In genomic region chr16:91896426-91896830, GRCm38 (mm10) we compare ENCODE assay signal across 12 mouse cellular contexts.
DNase-seq lines count a peak whose midpoint lies in the region; ATAC-seq and TF ChIP-seq lines count a peak whose summit lies in the region.
"Had no signal": no experiment of that assay in that cellular context is flagged by ENCODE, and none has a peak within 500 bp of the region (broad histone marks: within the 10 kb centered on the region; RNA-seq: fewer than 3 reads in every experiment).

No protein-coding gene starts in this region.

- no peak overlapping the region for H3K4me2 ChIP-seq in midbrain, embryonic 15.5 days
- H3K4me2 ChIP-seq in embryonic facial prominence, embryonic 14.5 days (ENCODE audit: low read depth, low read length), result no peak overlapping the region

- no peaks in the 10 kb centered on the region for H3K27me3 ChIP-seq in midbrain, embryonic 15.5 days (replicated peaks)
- no peaks in the 10 kb centered on the region for H3K27me3 ChIP-seq in midbrain, embryonic 10.5 days (ENCODE audit: low read depth, poor library complexity, severe bottlenecking)
- H3K27me3 ChIP-seq in embryonic facial prominence, embryonic 14.5 days (replicated peaks; ENCODE audit: control insufficient read depth, insufficient read depth, low read length), result no peaks in the 10 kb centered on the region
- H3K27me3 ChIP-seq: CH12.LX had no signal

- H3K4me3 ChIP-seq in midbrain, embryonic 15.5 days, result no peak overlapping the region
- H3K4me3 ChIP-seq in midbrain, embryonic 10.5 days, result no peak overlapping the region
- H3K4me3 ChIP-seq in embryonic facial prominence, embryonic 14.5 days (ENCODE audit: low read depth, low read length), result no peak overlapping the region
- no peak overlapping the region for H3K4me3 ChIP-seq in left cerebral cortex, adult 2 months
- H3K4me3 ChIP-seq: myocyte had no signal

- WGBS in midbrain, embryonic 15.5 days, result 70% methylated on average over 6 of the region's 6 CpGs
- WGBS in midbrain, embryonic 10.5 days, result 82% methylated on average over 6 of the region's 6 CpGs
- WGBS in embryonic facial prominence, embryonic 14.5 days, result 40% methylated on average over 6 of the region's 6 CpGs

- intact Hi-C loops in left cerebral cortex, adult 2 months (cut with DNase I), result no loop called here

- H3K27ac ChIP-seq in midbrain, embryonic 15.5 days, result peak overlapping the region; percentile 42; the same call in 1 of the 2 replicates
- no peak overlapping the region for H3K27ac ChIP-seq in midbrain, embryonic 10.5 days (replicated peaks)
- H3K27ac ChIP-seq in embryonic facial prominence, embryonic 14.5 days (replicated peaks; ENCODE audit: low read depth, low read length), result peak overlapping the region; percentile 83
- H3K27ac ChIP-seq in left cerebral cortex, adult 2 months, result peak overlapping the region; percentile 63; the same call in 1 of the 2 replicates

- ATAC-seq in midbrain, embryonic 15.5 days (replicated peaks), result no peak
- ATAC-seq in embryonic facial prominence, embryonic 14.5 days (ENCODE audit: low read depth), result 0 out of 2 replicates have a peak, but pooled peaks have one; percentile 17

- DNase-seq in midbrain, embryonic 10.5 days (ENCODE audit: low spot score), result no peak
- peak; percentile 73 for DNase-seq in embryonic facial prominence, embryonic 14.5 days (ENCODE audit: low spot score)
- DNase-seq in left cerebral cortex, adult 2 months (ENCODE audit: extremely low spot score in 1 of 2, low spot score in 2 of 2), result peak; percentile 47 to 55
- DNase-seq in telencephalon, adult 2 months (ENCODE audit: low read depth, low spot score), result peak; percentile 74
- DNase-seq in adipocyte (ENCODE audit: low spot score), result no peak
- DNase-seq in lung, adult 18-20 months, result no peak
- no peak for DNase-seq in ovary, postnatal 36 days (ENCODE audit: low spot score)
- DNase-seq: kidney, adult 9 months; lung, adult 2 months had no signal

- H3K9me3 ChIP-seq in midbrain, embryonic 15.5 days, result no peaks in the 10 kb centered on the region
- H3K9me3 ChIP-seq in midbrain, embryonic 10.5 days (replicated peaks), result no peaks in the 10 kb centered on the region
- no peaks in the 10 kb centered on the region for H3K9me3 ChIP-seq in embryonic facial prominence, embryonic 14.5 days (ENCODE audit: control insufficient read depth, low read length)

- TF ChIP-seq CTCF in left cerebral cortex, adult 2 months (IDR thresholded peaks at IDR 0.05), result no peak

- H3K9ac ChIP-seq in midbrain, embryonic 15.5 days, result no peak overlapping the region
- H3K9ac ChIP-seq in embryonic facial prominence, embryonic 14.5 days (ENCODE audit: low read depth, low read length), result no peak overlapping the region

- H3K36me3 ChIP-seq in midbrain, embryonic 15.5 days (replicated peaks), result peaks cover 14% of the 10 kb centered on the region
- no peaks in the 10 kb centered on the region for H3K36me3 ChIP-seq in midbrain, embryonic 10.5 days
- no peaks in the 10 kb centered on the region for H3K36me3 ChIP-seq in embryonic facial prominence, embryonic 14.5 days (ENCODE audit: control insufficient read depth, insufficient read depth, low read length)

- H3K4me1 ChIP-seq in midbrain, embryonic 15.5 days, result peaks cover 5% of the 10 kb centered on the region; the same call in 1 of the 2 replicates
- H3K4me1 ChIP-seq in midbrain, embryonic 10.5 days, result peaks cover 14% of the 10 kb centered on the region
- H3K4me1 ChIP-seq in embryonic facial prominence, embryonic 14.5 days (ENCODE audit: control insufficient read depth, insufficient read depth, low read length), result peaks cover 24% of the 10 kb centered on the region

Comparison
In these comparisons a context has a peak if more than half of its experiments do, and no peak if none do; other contexts are left out.
1. DNase-seq: peak in embryonic facial prominence, embryonic 14.5 days (single experiment), left cerebral cortex, adult 2 months (2 of 2) and telencephalon, adult 2 months (single experiment); none in midbrain, embryonic 10.5 days (single experiment), adipocyte (single experiment), lung, adult 18-20 months (0 of 2) and ovary, postnatal 36 days (single experiment).